Mouse (Mus musculus) CD4-positive helper T cell, adult 2 months (primary cell): ENCODE measurements around the gene Snrpd2.
A peak's percentile ranks its signal among the peaks of the same experiment; 100 is the strongest.

ENCODE experiments used
- DNase-seq: peaks from one replicate; pipeline ENCODE4 v3.0.0-alpha.2; 2012; ENCODE audit warnings: low read depth, missing footprints, low spot score

The Snrpd2 gene

GRCm38 (mm10) chr7:19178035-19178434 lies 28.5 kb downstream of the Snrpd2 start:
- DNase-seq = peak; percentile 26

- peak; percentile 79 for DNase-seq
Observed at GRCm38 (mm10) chr7:19178443-19179092, 29.0 kb downstream of the Snrpd2 start.

- DNase-seq = peak; percentile 86
Observed at GRCm38 (mm10) chr7:19179173-19179572, 29.7 kb downstream of the Snrpd2 start.

- peak; percentile 52 for DNase-seq
Observed at GRCm38 (mm10) chr7:19179936-19180335, 30.4 kb downstream of the Snrpd2 start.

GRCm38 (mm10) chr7:19180862-19181429 lies 31.4 kb downstream of the Snrpd2 start:
- peak; percentile 71 for DNase-seq

- no peak for DNase-seq
Observed at GRCm38 (mm10) chr7:19184250-19184649, 34.7 kb downstream of the Snrpd2 start.

GRCm38 (mm10) chr7:19184758-19185157 lies 35.2 kb downstream of the Snrpd2 start:
- DNase-seq = no peak

GRCm38 (mm10) chr7:19194676-19195075 lies 45.2 kb downstream of the Snrpd2 start:
- DNase-seq = no peak

GRCm38 (mm10) chr7:19196676-19197075 lies 47.2 kb downstream of the Snrpd2 start:
- peak; percentile 66 for DNase-seq

- peak; percentile 66 for DNase-seq
Observed at GRCm38 (mm10) chr7:19197985-19198384, 48.5 kb downstream of the Snrpd2 start.

GRCm38 (mm10) chr7:19201660-19202059 lies 52.1 kb downstream of the Snrpd2 start:
- no peak for DNase-seq

- no peak for DNase-seq
Observed at GRCm38 (mm10) chr7:19202065-19202850, 52.7 kb downstream of the Snrpd2 start.
